Mouse (Mus musculus) C2C12 (cell line): ENCODE results near the gene Camkk2. TPM values are rescaled to one million over a fixed set of nuclear protein-coding genes. Genes with fewer than 3 reads are reported as not detected.
A peak's percentile ranks its signal among the peaks of the same experiment; 100 is the strongest.

Experiments used
- H3K27me3 ChIP-seq: one replicate; pipeline ENCODE4 v1.6.1; 2011; ENCODE audit not compliant: control insufficient read depth, insufficient read depth, insufficient read length
- H3K36me3 ChIP-seq: one replicate; pipeline ENCODE4 v1.6.1; 2011; ENCODE audit not compliant: control insufficient read depth, insufficient read depth
- H3K4me3 ChIP-seq: one replicate; pipeline ENCODE4 v1.5.1; 2011; ENCODE audit warnings: mild to moderate bottlenecking, control low read depth; ENCODE audit not compliant: poor library complexity, insufficient read depth, severe bottlenecking
- H3K79me2 ChIP-seq: one replicate; pipeline ENCODE4 v1.6.1; 2011; ENCODE audit not compliant: control insufficient read depth, insufficient read depth
- H3K79me3 ChIP-seq: one replicate; pipeline ENCODE4 v1.6.1; 2011; ENCODE audit warnings: low read depth, control low read depth
- H3ac ChIP-seq: one replicate; pipeline ENCODE3; 2011; ENCODE audit warnings: low read depth; ENCODE audit not compliant: control insufficient read depth, insufficient read length
- CEBPB ChIP-seq: IDR thresholded peaks from one replicate; pipeline ENCODE4 v1.6.1; 2011; ENCODE audit warnings: low read depth, mild to moderate bottlenecking, control low read depth, moderate library complexity
- CTCF ChIP-seq: IDR thresholded peaks from one replicate; pipeline ENCODE4 v1.5.1; 2011; ENCODE audit not compliant: control insufficient read depth, insufficient read depth, insufficient read length
- FOSL1 ChIP-seq: IDR thresholded peaks from one replicate; pipeline ENCODE4 v1.8.0; 2011; ENCODE audit warnings: mild to moderate bottlenecking, low read length; ENCODE audit not compliant: poor library complexity, insufficient read depth, severe bottlenecking
- MAX ChIP-seq: IDR thresholded peaks from one replicate; pipeline ENCODE4 v1.6.1; 2011; ENCODE audit warnings: mild to moderate bottlenecking, control low read depth
- MYOD1 ChIP-seq: IDR thresholded peaks from one replicate; pipeline ENCODE4 v1.6.1; 2011; ENCODE audit warnings: low read depth; ENCODE audit not compliant: control insufficient read depth, insufficient read length
- MYOG ChIP-seq: IDR thresholded peaks from one replicate; pipeline ENCODE4 v1.6.1; 2011; ENCODE audit not compliant: control insufficient read depth, insufficient read length; ENCODE audit errors: extremely low read depth
- USF1 ChIP-seq: IDR thresholded peaks from one replicate; pipeline ENCODE4 v1.6.1; 2011; ENCODE audit warnings: low read depth, mild to moderate bottlenecking, control low read depth, moderate library complexity
- polyA plus RNA-seq: library from polyadenylated mRNA; unstranded; fragments of >200 nt; fragmentation: generic; extraction: Trizol; gene quantifications from one replicate; pipeline ENCODE4 v1.2.1, GENCODE M21; 2012; ENCODE audit warnings: missing spikeins

Camkk2 gene
- polyA plus RNA-seq, 1 experiment: 15.4 TPM

DNA sequence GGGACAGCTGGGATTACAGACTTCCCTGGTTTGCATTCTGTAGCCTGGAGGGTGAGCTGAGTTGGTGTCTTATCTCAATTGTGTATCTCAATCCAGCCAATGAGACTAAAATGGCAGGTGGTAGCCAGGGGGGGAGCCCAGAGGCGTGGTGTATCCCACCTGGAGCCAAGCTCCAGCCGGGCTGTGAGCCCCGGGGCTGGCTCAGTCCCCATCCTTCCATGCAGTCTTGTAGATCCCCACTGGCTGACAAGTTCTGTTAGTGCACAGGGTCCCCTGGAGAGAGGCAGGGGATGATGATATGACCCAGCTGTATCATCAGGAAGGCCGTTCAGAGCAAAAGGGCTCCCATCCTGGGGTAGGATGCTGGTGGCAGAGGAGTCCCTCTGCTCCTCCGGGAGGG, 52.6 kb downstream of the Camkk2 start:
- Histone ChIP-seq H3K79me3 (no peaks in the 10 kb centered on the region), H3K36me3 (peaks cover 3% of the 10 kb centered on the region), H3K4me3 (no peak overlapping the region), H3K79me2 (no peaks in the 10 kb centered on the region), H3ac (no peak overlapping the region), H3K27me3 (no peaks in the 10 kb centered on the region)
- TF ChIP-seq MYOD1 (no peak), CTCF (no peak), MYOG (no peak), FOSL1 (no peak), USF1 (no peak), MAX (no peak), CEBPB (no peak)

DNA sequence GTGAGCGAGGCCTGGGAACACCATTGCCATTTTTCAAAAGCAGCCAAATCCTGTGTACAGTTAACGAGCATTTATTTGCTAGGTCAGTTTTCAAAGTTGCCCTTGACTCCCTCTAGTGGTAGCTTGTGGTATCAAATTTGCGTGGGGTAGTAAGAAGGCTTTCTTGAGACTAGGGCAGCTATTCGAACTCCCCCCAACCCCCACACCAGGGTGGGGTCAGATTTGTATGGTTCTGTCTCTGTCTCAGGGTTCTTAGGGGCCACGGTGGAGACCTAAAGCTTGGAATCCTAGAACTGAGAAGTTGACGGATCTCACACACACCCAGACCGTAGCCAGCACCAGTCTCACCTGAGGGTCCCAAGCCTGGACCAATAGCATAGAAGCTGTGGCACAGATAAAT, 53.1 kb downstream of the Camkk2 start:
- H3K4me3 ChIP-seq: no peak overlapping the region
- no peaks in the 10 kb centered on the region for H3K79me3 ChIP-seq
- H3ac ChIP-seq: no peak overlapping the region
- no peaks in the 10 kb centered on the region for H3K79me2 ChIP-seq
- H3K27me3 ChIP-seq: no peaks in the 10 kb centered on the region
- TF ChIP-seq MAX (no peak), CTCF (peak; percentile 43)
- peaks cover 3% of the 10 kb centered on the region for H3K36me3 ChIP-seq

DNA sequence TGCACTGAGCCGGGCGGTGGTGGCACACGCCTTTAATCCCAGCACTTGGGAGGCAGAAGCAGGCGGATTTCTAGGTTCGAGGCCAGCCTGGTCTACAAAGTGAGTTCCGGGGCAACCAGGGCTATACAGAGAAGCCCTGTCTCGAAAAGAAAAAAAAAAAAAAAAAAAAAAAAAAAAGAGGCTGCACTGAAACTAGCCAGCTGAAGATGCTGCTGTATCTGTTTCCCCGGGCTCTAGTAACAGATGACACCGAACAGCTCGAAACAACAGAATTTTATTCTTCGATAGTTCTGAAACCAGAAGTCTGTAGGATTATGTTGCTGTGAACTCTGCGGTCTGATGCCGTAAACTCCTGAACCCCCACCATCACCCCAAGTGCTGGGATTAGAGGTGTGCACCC, 53.8 kb downstream of the Camkk2 start:
- no peak for TF ChIP-seq FOSL1
- TF ChIP-seq CEBPB: no peak
- TF ChIP-seq CTCF: no peak
- Histone ChIP-seq H3K27me3 (no peaks in the 10 kb centered on the region), H3ac (no peak overlapping the region), H3K79me3 (no peaks in the 10 kb centered on the region), H3K79me2 (no peaks in the 10 kb centered on the region), H3K4me3 (no peak overlapping the region), H3K36me3 (peaks cover 3% of the 10 kb centered on the region)

DNA sequence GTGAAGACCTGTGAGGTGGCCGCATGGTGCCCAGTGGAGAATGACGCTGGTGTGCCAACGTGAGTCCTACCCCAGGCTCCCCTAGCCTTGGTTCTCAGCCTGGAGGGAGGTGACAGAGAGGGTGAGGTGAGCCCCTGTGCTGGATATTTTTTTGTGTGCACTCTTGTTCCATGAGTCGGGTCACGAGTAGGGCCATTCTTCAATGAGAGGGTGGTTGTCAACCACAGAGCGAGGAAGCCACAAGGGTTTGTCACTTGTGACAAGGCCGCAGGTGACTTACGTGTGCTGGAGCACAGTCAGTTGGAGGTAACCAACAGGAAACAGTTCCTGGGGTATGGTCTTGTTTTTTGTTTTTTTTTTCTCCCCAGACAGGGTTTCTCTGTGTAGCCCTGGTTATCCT, 60.0 kb downstream of the Camkk2 start:
- H3K4me3 ChIP-seq: no peak overlapping the region
- H3K79me3 ChIP-seq: no peaks in the 10 kb centered on the region
- no peaks in the 10 kb centered on the region for H3K36me3 ChIP-seq
- H3ac ChIP-seq: no peak overlapping the region
- H3K79me2 ChIP-seq: no peaks in the 10 kb centered on the region
- no peaks in the 10 kb centered on the region for H3K27me3 ChIP-seq
- TF ChIP-seq CTCF (no peak), MYOG (no peak), FOSL1 (no peak), MYOD1 (no peak), USF1 (no peak), MAX (no peak), CEBPB (no peak)

DNA sequence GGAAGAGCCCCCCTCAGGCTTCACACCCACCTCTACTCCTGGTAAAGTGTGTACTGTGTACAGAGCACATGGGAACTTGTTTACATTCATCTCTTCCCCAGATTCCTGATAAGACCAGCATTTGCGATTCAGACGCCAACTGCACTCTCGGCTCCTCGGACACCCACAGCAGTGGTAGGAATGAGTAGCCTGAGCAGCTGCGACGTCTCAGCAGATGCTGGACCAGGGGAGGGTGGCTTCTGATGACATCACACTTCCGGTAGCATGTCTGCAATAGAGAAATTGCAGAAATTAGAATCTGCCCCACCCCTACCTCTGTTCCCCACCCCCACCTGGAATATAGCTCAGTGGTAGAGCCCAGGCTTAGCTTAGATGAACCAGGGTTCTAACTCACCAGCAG, 60.8 kb downstream of the Camkk2 start:
- no peak overlapping the region for H3K4me3 ChIP-seq
- TF ChIP-seq MYOD1 (no peak), CEBPB (no peak), MAX (no peak), CTCF (no peak), USF1 (no peak), FOSL1 (no peak), MYOG (no peak)
- no peaks in the 10 kb centered on the region for H3K79me2 ChIP-seq
- no peaks in the 10 kb centered on the region for H3K79me3 ChIP-seq
- H3ac ChIP-seq: no peak overlapping the region
- no peaks in the 10 kb centered on the region for H3K27me3 ChIP-seq
- H3K36me3 ChIP-seq: no peaks in the 10 kb centered on the region

DNA sequence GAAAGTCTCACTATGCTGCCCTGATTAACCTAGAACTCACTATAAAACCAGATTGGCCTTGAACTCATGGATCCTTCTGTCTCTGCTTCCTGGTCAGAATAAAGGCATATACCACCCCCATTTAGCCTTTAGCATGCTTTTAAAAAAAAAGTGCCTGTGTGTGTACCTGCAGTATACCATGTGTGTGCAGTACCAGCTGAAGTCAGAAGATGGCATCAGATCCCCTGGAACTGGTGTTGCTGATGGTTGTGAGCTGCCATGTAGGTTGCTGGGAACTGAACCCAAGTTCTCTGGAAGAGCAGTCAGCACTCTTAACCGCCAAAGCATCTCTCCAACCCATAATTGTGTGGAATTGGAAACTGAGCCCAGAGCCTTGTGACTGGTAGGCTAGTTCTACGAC, 62.4 kb downstream of the Camkk2 start:
- no peaks in the 10 kb centered on the region for H3K36me3 ChIP-seq
- no peak overlapping the region for H3ac ChIP-seq
- H3K4me3 ChIP-seq: no peak overlapping the region
- no peak for TF ChIP-seq MYOG
- no peak for TF ChIP-seq MYOD1
- TF ChIP-seq CEBPB: no peak
- TF ChIP-seq MAX: no peak
- TF ChIP-seq CTCF: no peak
- no peak for TF ChIP-seq FOSL1
- no peak for TF ChIP-seq USF1
- H3K79me3 ChIP-seq: no peaks in the 10 kb centered on the region
- H3K79me2 ChIP-seq: no peaks in the 10 kb centered on the region
- H3K27me3 ChIP-seq: no peaks in the 10 kb centered on the region
